Mouse (Mus musculus) C2C12 (cell line): ENCODE data around the gene Farp2.

Source experiments
- CEBPB ChIP-seq: IDR thresholded peaks from one replicate; pipeline ENCODE4 v1.6.1; 2011; ENCODE audit warnings: low read depth, mild to moderate bottlenecking, control low read depth, moderate library complexity
- CTCF ChIP-seq: IDR thresholded peaks from one replicate; pipeline ENCODE4 v1.5.1; 2011; ENCODE audit not compliant: control insufficient read depth, insufficient read depth, insufficient read length
- FOSL1 ChIP-seq: IDR thresholded peaks from one replicate; pipeline ENCODE4 v1.8.0; 2011; ENCODE audit warnings: mild to moderate bottlenecking, low read length; ENCODE audit not compliant: poor library complexity, insufficient read depth, severe bottlenecking
- MAX ChIP-seq: IDR thresholded peaks from one replicate; pipeline ENCODE4 v1.6.1; 2011; ENCODE audit warnings: mild to moderate bottlenecking, control low read depth
- MYOD1 ChIP-seq: IDR thresholded peaks from one replicate; pipeline ENCODE4 v1.6.1; 2011; ENCODE audit warnings: low read depth; ENCODE audit not compliant: control insufficient read depth, insufficient read length
- MYOG ChIP-seq: IDR thresholded peaks from one replicate; pipeline ENCODE4 v1.6.1; 2011; ENCODE audit not compliant: control insufficient read depth, insufficient read length; ENCODE audit errors: extremely low read depth
- USF1 ChIP-seq: IDR thresholded peaks from one replicate; pipeline ENCODE4 v1.6.1; 2011; ENCODE audit warnings: low read depth, mild to moderate bottlenecking, control low read depth, moderate library complexity

GRCm38 (mm10) chr1:93564781-93565180 lies 52.9 kb downstream of the Farp2 start:
- TF ChIP-seq CTCF (no peak), MAX (no peak), USF1 (no peak), FOSL1 (no peak), CEBPB (no peak), MYOG (no peak), MYOD1 (no peak)
